Mouse (Mus musculus) intestine, postnatal 0 days (tissue): ENCODE data around the gene Efl1. TPM values are rescaled to one million over a fixed set of nuclear protein-coding genes. Genes with fewer than 3 reads are reported as not detected.
"Not testable (repeated sequence)": the region's sequence is repeated elsewhere in the genome, so short reads cannot be mapped to it uniquely, and the experiment has no call there.

Source experiments
- ATAC-seq: fragments of 200-750 bp; cut with Nextera tagmentation; 2 replicates; pipeline ENCODE4 v1.8.0; 2017; ENCODE audit warnings: mild to moderate bottlenecking, moderate TSS enrichment, moderate library complexity
- H3K27ac ChIP-seq: fragments of 300-500 bp; sonication (generic); 2 replicates; pipeline ENCODE4 v1.5.1; 2014; ENCODE audit warnings: mild to moderate bottlenecking, low read depth, low read length, moderate library complexity
- H3K27me3 ChIP-seq: fragments of 300-500 bp; sonication (generic); replicated peaks from 2 replicates; pipeline ENCODE4 v1.6.1; 2014; ENCODE audit warnings: low read length, mixed read lengths; ENCODE audit not compliant: control insufficient read depth, insufficient read depth
- H3K36me3 ChIP-seq: fragments of 300-500 bp; sonication (generic); 2 replicates; pipeline ENCODE4 v1.6.1; 2014; ENCODE audit warnings: mild to moderate bottlenecking, moderate library complexity; ENCODE audit not compliant: control insufficient read depth, insufficient read depth
- H3K4me1 ChIP-seq: fragments of 300-500 bp; sonication (generic); replicated peaks from 2 replicates; pipeline ENCODE4 v1.6.1; 2014; ENCODE audit warnings: antibody characterized with exemption, low read length, mixed read lengths; ENCODE audit not compliant: control insufficient read depth, insufficient read depth
- H3K4me2 ChIP-seq: fragments of 300-500 bp; sonication (generic); replicated peaks from 2 replicates; pipeline ENCODE4 v1.6.1; 2014; ENCODE audit warnings: low read depth, mild to moderate bottlenecking, moderate library complexity
- H3K4me3 ChIP-seq: fragments of 300-500 bp; sonication (generic); 2 replicates; pipeline ENCODE4 v1.5.1; 2014; ENCODE audit warnings: low read depth, low read length
- H3K9ac ChIP-seq: fragments of 300-500 bp; sonication (generic); 2 replicates; pipeline ENCODE4 v1.6.1; 2014; ENCODE audit warnings: mild to moderate bottlenecking, low read depth, low read length
- H3K9me3 ChIP-seq: fragments of 300-500 bp; sonication (generic); 2 replicates; pipeline ENCODE4 v1.6.1; 2016; ENCODE audit warnings: mixed run types; ENCODE audit not compliant: control insufficient read depth
- CTCF ChIP-seq: sonication (generic); IDR thresholded peaks from 2 replicates; pipeline ENCODE4 v1.5.1; 2016; ENCODE audit warnings: low read depth, mild to moderate bottlenecking, control low read depth, antibody characterized with exemption, moderate library complexity
- WGBS: fragments of 180-500 bp; shearing (Covaris S2); extraction: QIAGEN DNeasy Blood & Tissue Kit; methylation state at CpG from one replicate; pipeline ENCODE4 v1.1.7; 2014; 5-methylcytosine and 5-hydroxymethylcytosine counted together
- polyA plus RNA-seq: library from polyadenylated mRNA; unstranded; fragments of >200 nt; fragmentation: Nextera tagmentation; extraction: Ambion mirVana; gene quantifications from 2 replicates; pipeline ENCODE4 v1.2.1, GENCODE M21; 2015

The Efl1 gene
- polyA plus RNA-seq, 1 experiment from 2014 or later: 13.5 TPM

- WGBS: 76% methylated on average over 7 of the region's 7 CpGs
Observed at GRCm38 (mm10) chr7:82723151-82723871, 74.9 kb downstream of the Efl1 start.

GRCm38 (mm10) chr7:82724491-82724890 is 76.1 kb downstream of the Efl1 start:
- Histone ChIP-seq H3K4me3 (no peak overlapping the region), H3K27ac (no peak overlapping the region), H3K27me3 (no peaks in the 10 kb centered on the region), H3K36me3 (no peaks in the 10 kb centered on the region), H3K9ac (no peak overlapping the region), H3K4me1 (0 out of 2 replicates have a peak, but pooled peaks cover 5% of the 10 kb centered on the region), H3K9me3 (no peaks in the 10 kb centered on the region), H3K4me2 (no peak overlapping the region)
- no peak for TF ChIP-seq CTCF
- WGBS: 76% methylated on average over 3 of the region's 3 CpGs
- ATAC-seq: no peak

More at GRCm38 (mm10) chr7:82723151-82723871, 74.9 kb downstream of the Efl1 start:
- no peaks in the 10 kb centered on the region for H3K27me3 ChIP-seq
- no peak overlapping the region for H3K9ac ChIP-seq
- H3K36me3 ChIP-seq: no peaks in the 10 kb centered on the region
- H3K9me3 ChIP-seq: no peaks in the 10 kb centered on the region
- ATAC-seq: no peak
- 0 out of 2 replicates have a peak, but pooled peaks cover 5% of the 10 kb centered on the region for H3K4me1 ChIP-seq
- no peak for TF ChIP-seq CTCF
- H3K4me3 ChIP-seq: no peak overlapping the region
- no peak overlapping the region for H3K4me2 ChIP-seq
- no peak overlapping the region for H3K27ac ChIP-seq

DNA sequence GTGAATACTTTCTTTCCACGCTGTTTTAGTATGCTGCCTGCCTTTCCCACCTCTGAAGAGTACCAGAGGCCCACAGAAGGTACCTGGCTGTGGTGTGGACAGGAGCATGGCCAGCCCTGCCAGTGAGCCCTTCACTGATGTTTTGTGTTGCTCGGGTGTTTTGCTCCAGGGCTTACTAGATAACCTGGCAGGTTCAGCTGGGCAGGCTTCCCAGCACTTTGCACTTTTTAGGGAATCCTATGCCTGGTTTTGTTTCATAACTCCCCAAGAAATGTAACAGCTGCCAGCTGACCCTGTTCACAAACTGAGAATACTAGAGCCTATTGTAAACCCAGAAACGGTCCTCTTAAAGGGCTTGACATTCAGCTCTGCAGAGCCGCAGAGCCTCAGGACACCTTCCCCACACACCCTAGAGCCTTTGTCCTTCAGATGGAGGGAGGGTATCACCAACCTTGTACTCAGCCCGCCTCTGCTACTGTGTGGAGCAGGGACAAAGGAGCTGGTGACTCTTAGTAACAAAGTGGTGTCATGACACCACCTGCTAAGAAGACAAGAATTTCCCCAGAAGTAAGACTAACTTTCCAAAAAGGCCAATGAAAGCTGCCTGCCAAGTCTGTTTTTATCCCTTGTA is 76.7 kb downstream of the Efl1 start:
- Histone ChIP-seq H3K27me3 (no peaks in the 10 kb centered on the region), H3K4me1 (0 out of 2 replicates have a peak, but pooled peaks cover 5% of the 10 kb centered on the region), H3K27ac (no peak overlapping the region), H3K4me2 (no peak overlapping the region), H3K9me3 (no peaks in the 10 kb centered on the region), H3K4me3 (no peak overlapping the region), H3K9ac (no peak overlapping the region), H3K36me3 (no peaks in the 10 kb centered on the region)
- 72% methylated on average over 5 of the region's 5 CpGs for WGBS
- no peak for TF ChIP-seq CTCF
- no peak for ATAC-seq

- no peak for ATAC-seq
- no peak for TF ChIP-seq CTCF
- no peak overlapping the region for H3K9ac ChIP-seq
- no peaks in the 10 kb centered on the region for H3K9me3 ChIP-seq
- no peak overlapping the region for H3K27ac ChIP-seq
- 79% methylated on average over 14 of the region's 14 CpGs for WGBS
- H3K4me1 ChIP-seq: 0 out of 2 replicates have a peak, but pooled peaks cover 5% of the 10 kb centered on the region
- H3K27me3 ChIP-seq: no peaks in the 10 kb centered on the region
- H3K4me3 ChIP-seq: no peak overlapping the region
- H3K36me3 ChIP-seq: no peaks in the 10 kb centered on the region
- H3K4me2 ChIP-seq: no peak overlapping the region
Observed at GRCm38 (mm10) chr7:82725741-82726450, 77.5 kb downstream of the Efl1 start.

- ATAC-seq: no peak
Observed at GRCm38 (mm10) chr7:82727066-82727465, 78.7 kb downstream of the Efl1 start.

GRCm38 (mm10) chr7:82729009-82729408 is 80.6 kb downstream of the Efl1 start:
- not testable (repeated sequence) for H3K9me3 ChIP-seq, H3K27me3 ChIP-seq, H3K4me2 ChIP-seq, H3K27ac ChIP-seq, H3K4me1 ChIP-seq, ATAC-seq, H3K9ac ChIP-seq, H3K36me3 ChIP-seq, H3K4me3 ChIP-seq
- 91% methylated on average over 5 of the region's 8 CpGs for WGBS

More at GRCm38 (mm10) chr7:82727066-82727465, 78.7 kb downstream of the Efl1 start:
- no peaks in the 10 kb centered on the region for H3K36me3 ChIP-seq
- TF ChIP-seq CTCF: no peak
- 0 out of 2 replicates have a peak, but pooled peaks cover 5% of the 10 kb centered on the region for H3K4me1 ChIP-seq
- no peak overlapping the region for H3K4me3 ChIP-seq
- H3K27me3 ChIP-seq: no peaks in the 10 kb centered on the region
- no peak overlapping the region for H3K27ac ChIP-seq
- no peak overlapping the region for H3K9ac ChIP-seq
- no peak overlapping the region for H3K4me2 ChIP-seq
- WGBS: 53% methylated on average over 5 of the region's 5 CpGs
- no peaks in the 10 kb centered on the region for H3K9me3 ChIP-seq
